Mouse (Mus musculus) MEL (cell line): ENCODE results near the gene Gnas. TPM values are rescaled to one million over a fixed set of nuclear protein-coding genes. Genes with fewer than 3 reads are reported as not detected.

ENCODE experiments used
- DNase-seq: peaks from one replicate; pipeline ENCODE4 v3.0.0; 2011; ENCODE audit warnings: low read depth, low spot score
- H3K27ac ChIP-seq: 2 replicates; pipeline ENCODE4 v1.5.1; 2012; ENCODE audit warnings: low read depth, mild to moderate bottlenecking, control low read depth, low read length, moderate library complexity; ENCODE audit not compliant: control insufficient read depth
- H3K27me3 ChIP-seq, 2 experiments: fragments of 150-350 bp in 1 of 2; sonication (generic) in 1 of 2; 2 replicates each; pipeline ENCODE4 v1.6.1; 2012; ENCODE audit warnings: low read length in 2 of 2, mild to moderate bottlenecking in 2 of 2, improper control_type of control experiment in 1 of 2, moderate library complexity in 1 of 2; ENCODE audit not compliant: insufficient read depth in 2 of 2, control insufficient read depth in 1 of 2
- H3K36me3 ChIP-seq, 2 experiments: 2 replicates each; pipeline ENCODE4 v1.6.1; 2012 to 2014; ENCODE audit warnings: low read length in 2 of 2, improper control_type of control experiment in 1 of 2, inconsistent platforms in 1 of 2, mild to moderate bottlenecking in 1 of 2; ENCODE audit not compliant: insufficient read depth in 2 of 2, control insufficient read depth in 1 of 2
- H3K4me1 ChIP-seq, 2 experiments: fragments of 150-350 bp in 1 of 2; sonication (generic) in 1 of 2; 2 replicates each; pipeline ENCODE4 v1.6.1; 2012; ENCODE audit warnings: low read length in 2 of 2, improper control_type of control experiment in 1 of 2, mild to moderate bottlenecking in 1 of 2; ENCODE audit not compliant: insufficient read depth in 2 of 2, control insufficient read depth in 1 of 2
- H3K4me3 ChIP-seq, 2 experiments: fragments of 150-350 bp in 1 of 2; sonication (generic) in 1 of 2; 2 replicates each; pipeline ENCODE4 v1.5.1; 2012; ENCODE audit warnings: low read depth in 2 of 2, low read length in 2 of 2, mild to moderate bottlenecking in 2 of 2, moderate library complexity in 2 of 2, control low read depth in 1 of 2, improper control_type of control experiment in 1 of 2; ENCODE audit not compliant: control insufficient read depth in 1 of 2, insufficient read depth in 1 of 2
- H3K79me2 ChIP-seq: 2 replicates; pipeline ENCODE4 v1.6.1; 2012; ENCODE audit warnings: mild to moderate bottlenecking, low read length, moderate library complexity; ENCODE audit not compliant: control insufficient read depth, poor library complexity, insufficient read depth
- H3K9ac ChIP-seq: 2 replicates; pipeline ENCODE4 v1.6.1; 2012; ENCODE audit warnings: low read depth, mild to moderate bottlenecking, control low read depth, low read length, moderate library complexity; ENCODE audit not compliant: control insufficient read depth, poor library complexity, severe bottlenecking
- H3K9me3 ChIP-seq: fragments of 150-350 bp; sonication (generic); replicated peaks from 2 replicates; pipeline ENCODE4 v1.6.1; 2012; ENCODE audit warnings: mild to moderate bottlenecking, low read length, improper control_type of control experiment, moderate library complexity; ENCODE audit not compliant: insufficient read depth
- BHLHE40 ChIP-seq: IDR thresholded peaks from 2 replicates; pipeline ENCODE4 v1.6.1; 2012; ENCODE audit warnings: low read depth, mild to moderate bottlenecking, inconsistent platforms, low read length, improper control_type of control experiment, borderline replicate concordance
- CTCF ChIP-seq, 3 experiments: IDR thresholded peaks in 2 of 3; conservative IDR thresholded peaks in 1 of 3; 2 replicates each; pipeline ENCODE4 v1.5.1; 2011 to 2012; ENCODE audit warnings: low read length in 3 of 3, low read depth in 2 of 3, mild to moderate bottlenecking in 2 of 3, improper control_type of control experiment in 1 of 3, inconsistent platforms in 1 of 3, mixed read lengths in 1 of 3, moderate library complexity in 1 of 3; ENCODE audit not compliant: control insufficient read depth in 1 of 3, insufficient read depth in 1 of 3, poor library complexity in 1 of 3, severe bottlenecking in 1 of 3
- E2F4 ChIP-seq: IDR thresholded peaks from 2 replicates; pipeline ENCODE4 v1.6.1; 2011; ENCODE audit warnings: low read depth, low read length, improper control_type of control experiment, borderline replicate concordance
- HCFC1 ChIP-seq: IDR thresholded peaks from 2 replicates; pipeline ENCODE4 v1.6.1; 2012; ENCODE audit warnings: low read depth, mild to moderate bottlenecking, inconsistent platforms, low read length, improper control_type of control experiment, moderate library complexity
- KAT2A ChIP-seq: conservative IDR thresholded peaks from 2 replicates; pipeline ENCODE4 v1.6.1; 2012; ENCODE audit warnings: low read depth, low read length, improper control_type of control experiment, inconsistent platforms
- MAX ChIP-seq: IDR thresholded peaks from 2 replicates; pipeline ENCODE4 v1.6.1; 2011; ENCODE audit warnings: low read length, improper control_type of control experiment
- MEF2A ChIP-seq: IDR thresholded peaks from 2 replicates; pipeline ENCODE4 v1.6.1; 2014; ENCODE audit warnings: low read depth, mild to moderate bottlenecking, inconsistent platforms, low read length, improper control_type of control experiment; ENCODE audit not compliant: poor library complexity, insufficient replicate concordance, severe bottlenecking; ENCODE audit errors: extremely low read depth
- MYB ChIP-seq: IDR thresholded peaks from 2 replicates; pipeline ENCODE4 v1.6.1; 2011; ENCODE audit warnings: mild to moderate bottlenecking, low read depth, low read length, improper control_type of control experiment
- NELFE ChIP-seq: IDR thresholded peaks from 2 replicates; pipeline ENCODE4 v1.6.1; 2011; ENCODE audit warnings: low read depth, low read length, improper control_type of control experiment
- NRF1 ChIP-seq: IDR thresholded peaks from 2 replicates; pipeline ENCODE4 v1.6.1; 2014; ENCODE audit warnings: low read depth, mild to moderate bottlenecking, inconsistent platforms, low read length, improper control_type of control experiment, moderate library complexity; ENCODE audit not compliant: poor library complexity, insufficient read depth, severe bottlenecking
- POLR2A ChIP-seq, 2 experiments: IDR thresholded peaks; 2 replicates each; pipeline ENCODE4 v1.6.1; 2011 to 2012; ENCODE audit warnings: low read length in 2 of 2, mild to moderate bottlenecking in 2 of 2, control low read depth in 1 of 2, improper control_type of control experiment in 1 of 2, low read depth in 1 of 2, moderate library complexity in 1 of 2; ENCODE audit not compliant: control insufficient read depth in 1 of 2, insufficient read depth in 1 of 2, poor library complexity in 1 of 2
- SIN3A ChIP-seq: IDR thresholded peaks from 2 replicates; pipeline ENCODE4 v1.6.1; 2012; ENCODE audit warnings: low read length, improper control_type of control experiment, inconsistent platforms
- TCF12 ChIP-seq: IDR thresholded peaks from 2 replicates; pipeline ENCODE4 v1.6.1; 2014; ENCODE audit warnings: low read depth, mild to moderate bottlenecking, inconsistent platforms, low read length, improper control_type of control experiment, moderate library complexity
- UBTF ChIP-seq: IDR thresholded peaks from 2 replicates; pipeline ENCODE4 v1.6.1; 2012; ENCODE audit warnings: low read depth, mild to moderate bottlenecking, inconsistent platforms, low read length, improper control_type of control experiment, moderate library complexity, borderline replicate concordance; ENCODE audit not compliant: insufficient read depth
- USF1 ChIP-seq: IDR thresholded peaks from 2 replicates; pipeline ENCODE4 v1.6.1; 2014; ENCODE audit warnings: low read depth, mild to moderate bottlenecking, inconsistent platforms, low read length, improper control_type of control experiment, moderate library complexity
- ZC3H11A ChIP-seq: IDR thresholded peaks from 2 replicates; pipeline ENCODE4 v1.6.1; 2012; ENCODE audit warnings: low read depth, mild to moderate bottlenecking, inconsistent platforms, low read length, improper control_type of control experiment
- ZMIZ1 ChIP-seq: IDR thresholded peaks from 2 replicates; pipeline ENCODE4 v1.6.1; 2012; ENCODE audit warnings: low read depth, mild to moderate bottlenecking, inconsistent platforms, low read length, improper control_type of control experiment, moderate library complexity
- polyA plus RNA-seq, 2 experiments: library from polyadenylated mRNA; stranded (reverse) in 1 of 2; unstranded in 1 of 2; fragments of >175 nt in 1 of 2; fragments of >200 nt in 1 of 2; gene quantifications; 2 replicates each; pipeline versions ENCODE4 v1.2.1 to v1.2.4; 2012; ENCODE audit warnings: low replicate concordance in 2 of 2, low read depth in 1 of 2; ENCODE audit not compliant: insufficient read length in 2 of 2, insufficient read depth in 1 of 2, missing spikeins in 1 of 2
- total RNA-seq: library from RNA; depleted of rRNA; stranded (reverse); fragments of 300-350 nt; gene quantifications from 2 replicates; pipeline ENCODE4 v1.2.3, GENCODE M21; 2012

Gnas gene
- total and polyA plus RNA-seq, 3 experiments, result 273 to 447 (median 383) TPM

GRCm38 (mm10) chr2:174283341-174283740 lies 779 bp upstream of the Gnas start:
- H3K36me3 ChIP-seq, result no peaks in the 10 kb centered on the region
- H3K27me3 ChIP-seq, result no peaks in the 10 kb centered on the region
- H3K4me3 ChIP-seq, result no peak overlapping the region

GRCm38 (mm10) chr2:174284807-174285457 lies 812 bp downstream of the Gnas start:
- Histone ChIP-seq H3K27ac (no peak overlapping the region), H3K9ac (no peak overlapping the region), H3K27me3 (no peaks in the 10 kb centered on the region), H3K36me3 (no peaks in the 10 kb centered on the region), H3K4me3 (no peak overlapping the region), H3K79me2 (no peaks in the 10 kb centered on the region), H3K9me3 (no peaks in the 10 kb centered on the region), H3K4me1 (no peaks in the 10 kb centered on the region)
- TF ChIP-seq MAX, result no peak
- no peak for TF ChIP-seq NELFE
- no peak for TF ChIP-seq CTCF (IDR thresholded peaks at IDR 0.05 in 2 of 3, conservative IDR thresholded peaks at IDR 0.05 in 1 of 3; ENCODE audit: control insufficient read depth in 1 of 3, insufficient read depth in 1 of 3, low read depth in 2 of 3, low read length in 3 of 3, poor library complexity in 1 of 3, severe bottlenecking in 1 of 3)
- TF ChIP-seq KAT2A, result no peak
- no peak for TF ChIP-seq MYB
- TF ChIP-seq ZC3H11A, result no peak
- TF ChIP-seq BHLHE40, result no peak
- no peak for TF ChIP-seq HCFC1
- no peak for TF ChIP-seq ZMIZ1
- no peak for TF ChIP-seq E2F4
- no peak for TF ChIP-seq NRF1
- no peak for TF ChIP-seq USF1
- TF ChIP-seq SIN3A, result no peak
- no peak for TF ChIP-seq UBTF
- no peak for TF ChIP-seq MEF2A
- DNase-seq, result no peak

More at GRCm38 (mm10) chr2:174283341-174283740, 779 bp upstream of the Gnas start:
- no peak overlapping the region for H3K9ac ChIP-seq
- TF ChIP-seq BHLHE40 (no peak), USF1 (no peak), E2F4 (no peak), TCF12 (no peak), MEF2A (no peak), KAT2A (no peak), ZC3H11A (no peak), POLR2A (IDR thresholded peaks at IDR 0.05; ENCODE audit: control insufficient read depth in 1 of 2, insufficient read depth in 1 of 2, low read depth in 1 of 2, low read length in 2 of 2, poor library complexity in 1 of 2) (no peak)
- no peaks in the 10 kb centered on the region for H3K79me2 ChIP-seq
- no peak overlapping the region for H3K27ac ChIP-seq
- no peaks in the 10 kb centered on the region for H3K9me3 ChIP-seq
- no peak for DNase-seq
- no peaks in the 10 kb centered on the region for H3K4me1 ChIP-seq
